Mouse (Mus musculus) E14TG2a.4 (cell line): ENCODE data around the gene Frmpd2.

Source experiments
- CTCF ChIP-seq: conservative IDR thresholded peaks from 2 replicates; pipeline ENCODE4 v1.5.1; 2014; ENCODE audit warnings: low read length
- NANOG ChIP-seq: IDR thresholded peaks from 2 replicates; pipeline ENCODE4 v1.6.1; 2014; ENCODE audit warnings: borderline replicate concordance, low read length, mixed read lengths
- POU5F1 ChIP-seq: IDR thresholded peaks from 2 replicates; pipeline ENCODE4 v1.6.1; 2014; ENCODE audit warnings: low read length, borderline replicate concordance

DNA sequence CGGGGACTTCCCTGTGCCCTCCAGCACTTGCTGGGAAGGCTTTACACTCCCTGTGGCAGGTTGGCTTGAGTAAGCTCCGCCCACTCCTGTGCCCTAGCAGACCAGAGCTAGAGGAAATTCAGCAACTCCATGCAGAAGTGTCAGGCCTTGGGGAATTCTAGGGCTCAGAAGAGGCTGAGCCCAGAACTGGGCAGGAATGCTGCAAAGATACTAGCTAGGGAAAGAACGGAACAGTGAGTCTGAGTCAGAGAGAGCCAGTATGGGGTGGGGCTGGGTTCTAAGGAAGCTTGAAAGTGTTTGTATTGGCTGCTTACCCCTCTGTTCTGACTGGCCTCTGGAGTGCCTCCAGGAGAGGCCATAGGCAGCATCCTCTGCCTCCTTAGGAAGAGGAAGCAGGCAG, 27.4 kb downstream of the Frmpd2 start:
- TF ChIP-seq CTCF: no peak
- TF ChIP-seq POU5F1: no peak
- TF ChIP-seq NANOG: no peak
